In genomic region chr12:115764939-115765479, GRCm38 (mm10) we compare ENCODE assay signal across 6 mouse cellular contexts.
DNase-seq lines count a peak whose midpoint lies in the region; ATAC-seq and TF ChIP-seq lines count a peak whose summit lies in the region.
"Not testable (repeated sequence)": the region's sequence is repeated elsewhere in the genome, so short reads cannot be mapped to it uniquely, and the experiment has no call there.

No protein-coding gene starts in this region.

- H3K79me2 ChIP-seq in macrophage (ENCODE audit: inconsistent target) = not testable (repeated sequence)

- H3K27ac ChIP-seq in bone marrow, adult 2 months (ENCODE audit: control insufficient read depth, insufficient read depth, low read depth, low read length, poor library complexity) = peak overlapping the region; percentile 65; the same call in 1 of the 2 replicates
- H3K27ac ChIP-seq in macrophage = peak overlapping the region; percentile 12; the same call in 1 of the 2 replicates

- TF ChIP-seq POLR2A in bone marrow, adult 2 months (IDR thresholded peaks at IDR 0.05; ENCODE audit: borderline replicate concordance, control insufficient read depth, low read depth, low read length) = not testable (repeated sequence)

- H3K4me3 ChIP-seq in bone marrow, adult 2 months (replicated peaks; ENCODE audit: control insufficient read depth, low read depth, low read length); macrophage (ENCODE audit: inconsistent target): not testable (repeated sequence)

- not testable (repeated sequence) for TF ChIP-seq CTCF in bone marrow, adult 2 months (IDR thresholded peaks at IDR 0.05; ENCODE audit: control insufficient read depth, insufficient read depth, low read length)

- peak; percentile 19 for DNase-seq in 416B (ENCODE audit: low read depth)

- WGBS in bone marrow, adult 2 months = 10% methylated on average over 4 of the region's 4 CpGs
- WGBS in macrophage (ENCODE audit: missing documents) = 22% methylated on average over 4 of the region's 4 CpGs

- H3K4me1 ChIP-seq in bone marrow, adult 2 months (ENCODE audit: control insufficient read depth, insufficient read depth, low read length) = not testable (repeated sequence)

- ATAC-seq in granulocyte monocyte progenitor cell, adult 5-6 weeks (replicated peaks; ENCODE audit: poor library complexity, severe bottlenecking) = peak; percentile 93
- ATAC-seq in hematopoietic stem cell, adult 5-6 weeks (replicated peaks in 1 of 2; ENCODE audit: insufficient read depth in 1 of 2, low FRiP score in 2 of 2, low TSS enrichment in 1 of 2, low read depth in 1 of 2, poor library complexity in 2 of 2, severe bottlenecking in 2 of 2) = peak; percentile 81 to 84; a peak in 3 of 4 replicates
- ATAC-seq in megakaryocyte progenitor cell, adult 5-6 weeks (replicated peaks; ENCODE audit: poor library complexity) = peak; percentile 72

- not testable (repeated sequence) for H3K36me3 ChIP-seq in macrophage (ENCODE audit: inconsistent target)
